Mouse (Mus musculus) G1E (cell line): ENCODE results near the gene Gm44965. TPM values are rescaled to one million over a fixed set of nuclear protein-coding genes. Genes with fewer than 3 reads are reported as not detected.

Experiments used
- ATAC-seq: 2 replicates; pipeline ENCODE4 v1.8.0; 2016; ENCODE audit warnings: mild to moderate bottlenecking; ENCODE audit not compliant: insufficient number of reproducible peaks, poor library complexity, low FRiP score, severe bottlenecking; ENCODE audit errors: extremely low read depth
- DNase-seq: peaks from one replicate; pipeline ENCODE4 v3.0.0; 2012; ENCODE audit warnings: low spot score
- H3K27me3 ChIP-seq: 2 replicates; pipeline ENCODE4 v1.6.1; 2012; ENCODE audit warnings: mild to moderate bottlenecking, low read length, inconsistent platforms; ENCODE audit not compliant: insufficient read depth
- H3K36me3 ChIP-seq: replicated peaks from 2 replicates; pipeline ENCODE3; 2012; ENCODE audit warnings: mild to moderate bottlenecking, inconsistent platforms
- H3K4me1 ChIP-seq: 2 replicates; pipeline ENCODE4 v1.6.1; 2012; ENCODE audit warnings: low read depth, low read length, inconsistent platforms, mixed read lengths; ENCODE audit not compliant: insufficient read depth
- H3K4me3 ChIP-seq: 2 replicates; pipeline ENCODE4 v1.5.1; 2012; ENCODE audit warnings: low read depth, mild to moderate bottlenecking, inconsistent platforms, low read length, moderate library complexity, mixed read lengths
- H3K9me3 ChIP-seq: replicated peaks from 2 replicates; pipeline ENCODE4 v1.6.1; 2012; ENCODE audit warnings: inconsistent platforms
- CTCF ChIP-seq: IDR thresholded peaks from 2 replicates; pipeline ENCODE4 v1.5.1; 2012; ENCODE audit warnings: low read depth, low read length, inconsistent platforms, mixed read lengths
- GATA1 ChIP-seq: IDR thresholded peaks from 2 replicates; pipeline ENCODE4 v1.6.1; 2012; ENCODE audit warnings: borderline replicate concordance, low read length, inconsistent platforms, mixed read lengths
- GATA2 ChIP-seq: IDR thresholded peaks from 2 replicates; pipeline ENCODE4 v1.6.1; 2012; ENCODE audit warnings: low read depth, low read length, inconsistent platforms, borderline replicate concordance
- POLR2AphosphoS5 ChIP-seq: IDR thresholded peaks from 2 replicates; pipeline ENCODE4 v1.6.1; 2012; ENCODE audit warnings: low read depth, low read length, inconsistent platforms; ENCODE audit not compliant: insufficient replicate concordance
- TAL1 ChIP-seq: conservative IDR thresholded peaks from 2 replicates; pipeline ENCODE4 v1.6.1; 2012; ENCODE audit warnings: low read depth, low read length, inconsistent platforms, mixed read lengths
- polyA plus RNA-seq: library from polyadenylated mRNA; stranded (reverse); fragments of >175 nt; gene quantifications from 2 replicates; pipeline ENCODE4 v1.2.3, GENCODE M21; 2012
- total RNA-seq, 2 experiments: library from RNA; stranded (forward) in 1 of 2; stranded (reverse) in 1 of 2; fragments of 200-1000 nt in 1 of 2; fragments of >200 nt in 1 of 2; fragmentation: Nextera tagmentation in 1 of 2; gene quantifications; 2 replicates each; pipeline ENCODE4 v1.2.3; 2014 to 2017

The Gm44965 gene
- total and polyA plus RNA-seq, 3 experiments: not detected

DNA sequence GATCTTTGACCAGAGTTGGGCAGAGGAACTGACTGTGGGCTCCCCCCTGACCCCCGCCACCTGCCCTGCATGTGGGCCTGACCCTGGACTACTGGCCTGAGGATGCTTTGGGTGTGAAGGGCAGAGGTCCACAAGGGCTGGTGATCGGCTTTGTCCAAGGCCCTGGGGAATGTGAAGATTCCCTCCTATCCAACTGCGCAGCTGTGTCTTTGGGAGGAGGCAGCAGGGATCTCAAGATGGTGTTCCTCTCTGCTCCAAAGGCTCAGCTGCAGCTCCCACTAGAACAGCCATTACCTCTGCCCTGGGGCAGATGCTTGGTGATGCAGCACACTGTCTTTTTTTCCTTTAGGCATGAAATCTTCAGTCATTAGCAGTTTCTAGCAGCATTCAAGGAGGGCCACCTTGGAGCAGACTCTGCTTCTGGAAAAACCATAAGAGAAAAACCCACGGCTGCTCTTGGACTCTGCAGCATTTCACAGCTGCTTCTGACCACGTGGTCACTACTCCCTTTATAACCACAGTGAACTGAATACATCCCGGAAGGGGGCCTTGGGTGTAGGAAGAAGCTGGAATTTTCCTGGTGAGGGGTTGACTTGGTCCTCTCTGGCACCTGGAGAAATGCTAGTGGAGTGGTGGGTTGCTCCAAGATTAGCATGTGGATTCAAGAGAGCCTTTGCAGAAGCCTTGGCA, 44.2 kb downstream of the Gm44965 start:
- DNase-seq: no peak
- H3K9me3 ChIP-seq: no peaks in the 10 kb centered on the region
- H3K4me3 ChIP-seq: no peak overlapping the region
- H3K4me1 ChIP-seq: no peaks in the 10 kb centered on the region
- H3K27me3 ChIP-seq: 0 out of 2 replicates have a peak, but pooled peaks cover 3% of the 10 kb centered on the region
- no peaks in the 10 kb centered on the region for H3K36me3 ChIP-seq
- TF ChIP-seq TAL1 (no peak), GATA1 (no peak), POLR2AphosphoS5 (no peak), CTCF (no peak), GATA2 (no peak)
- ATAC-seq: no peak

DNA sequence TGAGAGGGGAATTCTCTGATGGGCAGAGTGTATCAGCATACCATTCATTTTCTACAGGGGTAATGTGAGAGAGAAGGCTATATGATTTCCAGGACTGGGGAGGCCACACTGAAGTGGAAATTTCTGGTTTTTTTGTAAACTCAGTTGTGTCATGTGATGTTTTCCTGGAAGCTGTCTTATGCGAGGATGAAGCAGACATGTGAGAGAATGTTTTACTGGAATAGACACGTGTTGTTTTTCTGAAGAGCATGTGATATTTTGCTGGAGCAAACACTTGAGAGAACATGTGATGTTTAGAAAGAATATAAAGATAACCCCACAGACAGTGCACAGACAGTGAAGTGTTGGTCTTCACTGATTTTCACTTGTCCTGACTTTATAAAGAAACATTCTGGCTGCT, 44.8 kb downstream of the Gm44965 start:
- Histone ChIP-seq H3K9me3 (no peaks in the 10 kb centered on the region), H3K27me3 (0 out of 2 replicates have a peak, but pooled peaks cover 3% of the 10 kb centered on the region), H3K36me3 (no peaks in the 10 kb centered on the region), H3K4me3 (no peak overlapping the region), H3K4me1 (no peaks in the 10 kb centered on the region)
- DNase-seq (no peak), ATAC-seq (no peak)
- TF ChIP-seq CTCF (no peak), GATA1 (no peak), GATA2 (no peak), POLR2AphosphoS5 (no peak), TAL1 (no peak)

DNA sequence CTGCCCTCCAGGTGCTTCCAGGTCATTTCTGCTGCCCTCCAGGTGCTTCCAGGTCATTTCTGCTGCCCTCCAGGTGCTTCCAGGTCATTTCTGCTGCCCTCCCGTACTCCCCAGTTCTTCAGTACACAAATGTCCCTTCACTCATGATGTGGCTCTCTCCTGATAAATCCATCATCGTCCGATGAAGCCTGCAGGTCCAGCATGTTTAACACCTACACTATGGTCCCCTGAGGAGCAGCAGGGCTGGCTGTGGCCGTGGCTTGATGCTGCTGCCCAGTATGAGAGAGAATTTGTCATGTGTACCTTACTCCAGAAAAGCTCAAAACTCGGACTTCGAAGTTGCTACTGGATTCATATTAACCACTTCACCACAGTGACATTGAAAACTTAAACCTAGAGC, 47.6 kb downstream of the Gm44965 start:
- ATAC-seq (no peak), DNase-seq (no peak)
- Histone ChIP-seq H3K4me1 (no peaks in the 10 kb centered on the region), H3K9me3 (no peaks in the 10 kb centered on the region), H3K27me3 (0 out of 2 replicates have a peak, but pooled peaks cover 6% of the 10 kb centered on the region), H3K36me3 (no peaks in the 10 kb centered on the region), H3K4me3 (no peak overlapping the region)
- TF ChIP-seq CTCF: no peak
- TF ChIP-seq GATA2: no peak
- TF ChIP-seq GATA1: no peak
- TF ChIP-seq TAL1: no peak
- no peak for TF ChIP-seq POLR2AphosphoS5

DNA sequence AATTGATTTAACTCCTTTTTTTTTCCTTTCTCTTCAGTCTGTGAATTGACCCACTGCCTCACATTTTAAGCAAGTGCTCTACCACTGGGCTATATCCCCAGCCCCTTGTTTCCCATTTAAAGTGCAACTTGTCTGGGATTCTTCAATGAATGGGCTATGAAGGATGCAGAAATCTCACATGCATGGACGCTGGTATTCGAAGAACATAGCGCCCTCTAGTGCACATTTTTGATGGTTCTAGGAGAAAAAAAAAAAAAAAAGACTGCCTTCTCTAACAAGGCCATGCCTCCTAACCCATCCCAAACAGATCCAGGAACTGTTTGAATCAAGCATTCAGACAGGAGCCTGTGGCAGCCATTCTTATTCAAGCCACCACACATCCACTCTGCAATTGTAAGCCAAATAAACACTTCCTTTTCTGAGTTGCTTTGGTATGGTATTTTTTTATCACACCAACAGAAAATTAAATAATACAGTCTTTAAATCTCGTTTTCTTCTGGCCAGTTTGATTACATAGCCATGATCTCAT, 49.1 kb downstream of the Gm44965 start:
- DNase-seq (no peak), ATAC-seq (no peak)
- Histone ChIP-seq H3K4me1 (no peaks in the 10 kb centered on the region), H3K36me3 (no peaks in the 10 kb centered on the region), H3K9me3 (no peaks in the 10 kb centered on the region), H3K4me3 (no peak overlapping the region), H3K27me3 (0 out of 2 replicates have a peak, but pooled peaks cover 3% of the 10 kb centered on the region)
- no peak for TF ChIP-seq POLR2AphosphoS5
- TF ChIP-seq TAL1: no peak
- no peak for TF ChIP-seq CTCF
- no peak for TF ChIP-seq GATA2
- TF ChIP-seq GATA1: no peak

DNA sequence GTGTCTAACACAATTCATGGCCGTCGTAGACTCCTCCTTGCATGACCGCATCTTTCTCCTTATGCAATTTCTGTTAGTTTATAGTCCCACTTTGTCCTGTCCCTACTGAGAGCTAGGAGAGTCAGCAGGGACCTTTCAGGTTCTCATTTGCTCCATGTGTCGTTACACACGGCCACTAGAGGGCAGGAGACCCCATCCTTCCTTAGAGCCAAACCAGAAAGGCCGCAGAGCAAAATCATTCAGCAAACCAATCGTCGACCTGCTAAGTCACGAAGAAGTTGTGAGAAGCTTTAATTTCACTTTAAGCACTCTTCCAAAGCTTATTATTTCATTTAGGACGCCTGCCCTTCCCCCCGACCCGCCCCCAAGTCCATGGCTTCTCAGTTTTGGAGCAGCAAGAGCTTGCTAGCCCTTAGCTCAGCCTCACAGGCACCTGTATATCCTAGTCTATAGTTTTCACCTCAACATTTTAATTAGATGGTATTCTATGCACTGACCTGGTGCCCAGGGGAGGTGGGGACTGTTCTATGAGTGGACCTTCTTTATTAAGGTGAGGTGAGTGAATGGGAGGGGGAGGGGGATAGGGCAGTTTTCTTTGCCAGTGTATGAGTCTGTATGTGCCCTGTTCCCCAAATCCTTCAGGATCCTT, 52.0 kb downstream of the Gm44965 start:
- no peak for ATAC-seq
- Histone ChIP-seq H3K27me3 (peaks cover 9% of the 10 kb centered on the region), H3K9me3 (no peaks in the 10 kb centered on the region), H3K4me3 (no peak overlapping the region), H3K4me1 (no peaks in the 10 kb centered on the region), H3K36me3 (no peaks in the 10 kb centered on the region)
- TF ChIP-seq CTCF (0 out of 2 replicates have a peak, but pooled peaks have one; percentile 27), GATA1 (no peak)
- DNase-seq: no peak

DNA sequence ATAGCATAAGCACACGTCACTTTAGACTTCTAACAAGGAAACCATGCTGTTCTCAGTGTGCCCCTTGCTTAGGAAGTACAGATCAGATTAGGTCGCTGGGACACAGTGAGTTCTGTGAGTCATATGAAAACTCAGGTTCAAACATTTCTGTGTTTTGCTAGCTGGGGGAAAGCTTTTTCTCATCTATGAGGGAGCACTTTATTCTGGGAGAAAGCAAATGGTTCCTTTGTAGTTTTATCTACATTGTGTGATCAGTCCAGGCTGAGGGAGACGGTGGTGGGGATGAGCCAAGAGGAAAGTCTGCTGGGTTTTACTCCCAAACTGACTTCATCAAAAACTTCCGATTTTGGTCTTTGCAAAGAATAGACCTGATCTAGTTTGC, 52.6 kb downstream of the Gm44965 start:
- no peak for DNase-seq
- H3K4me1 ChIP-seq: no peaks in the 10 kb centered on the region
- H3K9me3 ChIP-seq: no peaks in the 10 kb centered on the region
- ATAC-seq: no peak
- H3K4me3 ChIP-seq: no peak overlapping the region
- H3K27me3 ChIP-seq: peaks cover 9% of the 10 kb centered on the region
- TF ChIP-seq CTCF (no peak), POLR2AphosphoS5 (no peak), GATA1 (no peak), GATA2 (no peak), TAL1 (no peak)
- no peaks in the 10 kb centered on the region for H3K36me3 ChIP-seq
